12 mouse cellular contexts compared by ENCODE assay signal in genomic region chr11:22857106-22857704, GRCm38 (mm10). TPM values are rescaled to one million over a fixed set of nuclear protein-coding genes. Genes with fewer than 3 reads are reported as not detected.
DNase-seq lines count a peak whose midpoint lies in the region; ATAC-seq and TF ChIP-seq lines count a peak whose summit lies in the region.
"Had no signal": no experiment of that assay in that cellular context is flagged by ENCODE, and none has a peak within 500 bp of the region (broad histone marks: within the 10 kb centered on the region; RNA-seq: fewer than 3 reads in every experiment).

No protein-coding gene starts in this region.

- 77% methylated on average over 5 of the region's 5 CpGs for WGBS in heart, embryonic 11.5 days (ENCODE audit: insufficient replicate concordance)
- 46% methylated on average over 5 of the region's 5 CpGs for WGBS in liver, embryonic 13.5 days (ENCODE audit: insufficient replicate concordance)

- intact Hi-C loops in left cerebral cortex, adult 2 months (cut with DNase I), result loop anchor here (5.0 kb wide), 2 partner anchors 80 to 100 kb away; no protein-coding TSS in a partner anchor
- intact Hi-C loops in left cerebral cortex, postnatal 4 days (cut with DNase I), result loop anchor here (10.0 kb wide), 1 partner anchor 222 kb away; no protein-coding TSS in a partner anchor

- H3K9me3 ChIP-seq in heart, embryonic 11.5 days (replicated peaks; ENCODE audit: control insufficient read depth, low read length), result no peaks in the 10 kb centered on the region
- no peaks in the 10 kb centered on the region for H3K9me3 ChIP-seq in G1E (replicated peaks)
- no peaks in the 10 kb centered on the region for H3K9me3 ChIP-seq in liver, embryonic 13.5 days (replicated peaks)
- H3K9me3 ChIP-seq: embryonic facial prominence, embryonic 12.5 days had no signal

- peaks cover 10% of the 10 kb centered on the region; the same call in 1 of the 2 replicates for H3K4me1 ChIP-seq in heart, embryonic 11.5 days (ENCODE audit: control insufficient read depth, insufficient read depth, low read length)
- H3K4me1 ChIP-seq in G1E (ENCODE audit: insufficient read depth, low read depth, low read length), result peaks cover 70% of the 10 kb centered on the region
- H3K4me1 ChIP-seq in liver, embryonic 13.5 days (replicated peaks), result peaks cover 80% of the 10 kb centered on the region

- H3K9ac ChIP-seq in heart, embryonic 11.5 days (ENCODE audit: low read depth, low read length), result no peak overlapping the region
- H3K9ac ChIP-seq in liver, embryonic 13.5 days, result no peak overlapping the region
- H3K9ac ChIP-seq: embryonic facial prominence, embryonic 12.5 days had no signal

- no peak overlapping the region for H3K27ac ChIP-seq in heart, embryonic 11.5 days (ENCODE audit: low read depth, low read length)
- peak overlapping the region; percentile 24; the same call in 1 of the 2 replicates for H3K27ac ChIP-seq in left cerebral cortex, adult 2 months
- no peak overlapping the region for H3K27ac ChIP-seq in liver, embryonic 13.5 days
- H3K27ac ChIP-seq: embryonic facial prominence, embryonic 12.5 days had no signal

- H3K4me3 ChIP-seq in heart, embryonic 11.5 days (ENCODE audit: low read depth, low read length), result no peak overlapping the region; the same call in 1 of the 2 replicates
- peak overlapping the region; percentile 93; the same call in 1 of the 2 replicates for H3K4me3 ChIP-seq in left cerebral cortex, adult 2 months
- H3K4me3 ChIP-seq in G1E (ENCODE audit: low read depth, low read length), result peak overlapping the region; percentile 87; the same call in 1 of the 2 replicates
- peak overlapping the region; percentile 82 for H3K4me3 ChIP-seq in liver, embryonic 13.5 days (replicated peaks)

- peaks cover 12% of the 10 kb centered on the region; the same call in 1 of the 2 replicates for H3K27me3 ChIP-seq in heart, embryonic 11.5 days (ENCODE audit: control insufficient read depth, insufficient read depth, low read length)
- no peaks in the 10 kb centered on the region for H3K27me3 ChIP-seq in G1E (ENCODE audit: insufficient read depth, low read length)
- peaks cover 5% of the 10 kb centered on the region for H3K27me3 ChIP-seq in liver, embryonic 13.5 days

- no peak for TF ChIP-seq CTCF in left cerebral cortex, adult 2 months (IDR thresholded peaks at IDR 0.05)
- TF ChIP-seq CTCF in G1E (IDR thresholded peaks at IDR 0.05; ENCODE audit: low read depth, low read length), result no peak

- no peaks in the 10 kb centered on the region for H3K36me3 ChIP-seq in heart, embryonic 11.5 days (ENCODE audit: control insufficient read depth, insufficient read depth, low read length)
- peaks cover 34% of the 10 kb centered on the region for H3K36me3 ChIP-seq in G1E (replicated peaks)
- no peaks in the 10 kb centered on the region for H3K36me3 ChIP-seq in liver, embryonic 13.5 days
- H3K36me3 ChIP-seq: embryonic facial prominence, embryonic 12.5 days had no signal

- DNase-seq in heart, postnatal 4 days, result no peak
- no peak for DNase-seq in left cerebral cortex, adult 2 months (ENCODE audit: extremely low spot score in 1 of 2, low spot score in 2 of 2)
- no peak for DNase-seq in left cerebral cortex, adult 8-10 months (ENCODE audit: low spot score in 2 of 2)
- DNase-seq in G1E (ENCODE audit: low spot score), result no peak
- DNase-seq in liver, embryonic 13.5 days, result no peak
- DNase-seq in thymus, postnatal 10 days (ENCODE audit: low spot score in 2 of 2), result no peak
- DNase-seq in left cerebral cortex, postnatal 4 days, result no peak
- DNase-seq: gastrocnemius, postnatal 25 days; right cerebral cortex, postnatal 4 days had no signal

- ATAC-seq in heart, embryonic 11.5 days (replicated peaks; ENCODE audit: insufficient number of reproducible peaks, low FRiP score, low TSS enrichment), result no peak
- no peak for ATAC-seq in G1E (ENCODE audit: extremely low read depth, insufficient number of reproducible peaks, low FRiP score, poor library complexity, severe bottlenecking)
- ATAC-seq in liver, embryonic 13.5 days (ENCODE audit: low read depth), result no peak
- ATAC-seq: activated CD4-positive, CD25-positive, alpha-beta regulatory T cell, adult 4 months had no signal

- H3K4me2 ChIP-seq in heart, embryonic 11.5 days, result peak overlapping the region; percentile 100; the same call in 1 of the 2 replicates
- H3K4me2 ChIP-seq in liver, embryonic 13.5 days, result peak overlapping the region; percentile 97

RNA-seq across cellular contexts. Expression of gene B3gnt2, which starts 3.6 kb away (rescaled TPM):
- 2.2 and 2.9 TPM in 2 replicates for polyA plus RNA-seq in heart, embryonic 11.5 days (2014; fragmentation: Nextera tagmentation; extraction: Ambion mirVana)
- 1 to 10 TPM; 7.4 to 8.1 TPM for total RNA-seq in heart, postnatal 4 days (2021)
- total RNA-seq in left cerebral cortex, adult 2 months (2021), result 10 to 100 TPM; 13.8 to 16.0 TPM
- 10 to 100 TPM in 3 of 4 experiments, 1 to 10 TPM in 1; 6.2 to 24.7 (median 14.2) TPM for total RNA-seq in left cerebral cortex, adult 8-10 months (2022)
- 57.9 and 65.7 TPM in 2 replicates for total RNA-seq in G1E (2014; fragmentation: Nextera tagmentation)
- 26.3 and 43.4 TPM in 2 replicates for total RNA-seq in G1E (2017)
- polyA plus RNA-seq in G1E (2012), result 8.8 and 11.5 TPM in 2 replicates
- 4.8 TPM in 2 replicates for polyA plus RNA-seq in liver, embryonic 13.5 days (2015; fragmentation: Nextera tagmentation; extraction: Ambion mirVana)
- total RNA-seq in left cerebral cortex, postnatal 4 days (2021), result 1 to 10 TPM; 4.1 to 4.3 TPM
